Mouse (Mus musculus) lung, adult 2 months (tissue): ENCODE results near the gene Dhx32.

Source experiments
- CTCF ChIP-seq: fragments of 200-500 bp; IDR thresholded peaks from 2 replicates; pipeline ENCODE4 v1.5.1; 2011; ENCODE audit warnings: mild to moderate bottlenecking, low read length, control low read depth; ENCODE audit not compliant: insufficient read depth
- POLR2A ChIP-seq: fragments of 200-500 bp; IDR thresholded peaks from 2 replicates; pipeline ENCODE4 v1.6.1; 2011; ENCODE audit warnings: low read depth, mild to moderate bottlenecking, control low read depth, low read length, borderline replicate concordance; ENCODE audit errors: extremely low read depth

GRCm38 (mm10) chr7:133787571-133787970 lies 5.0 kb upstream of the Dhx32 start:
- TF ChIP-seq CTCF: no peak
- no peak for TF ChIP-seq POLR2A
